Mouse (Mus musculus) forebrain, embryonic 16.5 days (tissue): ENCODE data around the gene Olfr1425. TPM values are rescaled to one million over a fixed set of nuclear protein-coding genes. Genes with fewer than 3 reads are reported as not detected.
"Not testable (repeated sequence)": the region's sequence is repeated elsewhere in the genome, so short reads cannot be mapped to it uniquely, and the experiment has no call there.

Source experiments
- ATAC-seq: fragments of 200-750 bp; cut with Nextera tagmentation; 2 replicates; pipeline ENCODE4 v1.8.0; 2017; ENCODE audit warnings: mild to moderate bottlenecking, moderate library complexity
- H3K27ac ChIP-seq: fragments of 300-500 bp; sonication (generic); 2 replicates; pipeline ENCODE4 v1.5.1; 2014; ENCODE audit warnings: low read length, control low read depth
- H3K27me3 ChIP-seq: fragments of 300-500 bp; sonication (generic); replicated peaks from 2 replicates; pipeline ENCODE4 v1.6.1; 2014; ENCODE audit warnings: low read length; ENCODE audit not compliant: control insufficient read depth, insufficient read depth
- H3K36me3 ChIP-seq: fragments of 300-500 bp; sonication (generic); 2 replicates; pipeline ENCODE4 v1.6.1; 2014; ENCODE audit not compliant: control insufficient read depth, insufficient read depth
- H3K4me1 ChIP-seq: fragments of 300-500 bp; sonication (generic); replicated peaks from 2 replicates; pipeline ENCODE4 v1.6.1; 2014; ENCODE audit warnings: low read length; ENCODE audit not compliant: control insufficient read depth, insufficient read depth
- H3K4me2 ChIP-seq: fragments of 300-500 bp; sonication (generic); 2 replicates; pipeline ENCODE4 v1.6.1; 2014; ENCODE audit warnings: mild to moderate bottlenecking, low read length, control low read depth
- H3K4me3 ChIP-seq: fragments of 300-500 bp; sonication (generic); replicated peaks from 2 replicates; pipeline ENCODE4 v1.5.1; 2014; ENCODE audit warnings: mild to moderate bottlenecking, low read length, control low read depth
- H3K9ac ChIP-seq: fragments of 300-500 bp; sonication (generic); replicated peaks from 2 replicates; pipeline ENCODE4 v1.6.1; 2014; ENCODE audit warnings: low read depth, low read length, control low read depth
- H3K9me3 ChIP-seq: fragments of 300-500 bp; sonication (generic); 2 replicates; pipeline ENCODE4 v1.6.1; 2016; ENCODE audit warnings: low read length; ENCODE audit not compliant: control insufficient read depth
- WGBS: fragments of 180-500 bp; shearing (Covaris S2); extraction: QIAGEN DNeasy Blood & Tissue Kit; methylation state at CpG from one replicate; pipeline ENCODE4 v1.1.7; 2014; 5-methylcytosine and 5-hydroxymethylcytosine counted together
- polyA plus RNA-seq: library from polyadenylated mRNA; unstranded; fragments of >200 nt; fragmentation: Nextera tagmentation; extraction: Ambion mirVana; gene quantifications from 2 replicates; pipeline ENCODE4 v1.2.1, GENCODE M21; 2015

Gene Olfr1425
- not detected in 2 replicates for polyA plus RNA-seq

DNA sequence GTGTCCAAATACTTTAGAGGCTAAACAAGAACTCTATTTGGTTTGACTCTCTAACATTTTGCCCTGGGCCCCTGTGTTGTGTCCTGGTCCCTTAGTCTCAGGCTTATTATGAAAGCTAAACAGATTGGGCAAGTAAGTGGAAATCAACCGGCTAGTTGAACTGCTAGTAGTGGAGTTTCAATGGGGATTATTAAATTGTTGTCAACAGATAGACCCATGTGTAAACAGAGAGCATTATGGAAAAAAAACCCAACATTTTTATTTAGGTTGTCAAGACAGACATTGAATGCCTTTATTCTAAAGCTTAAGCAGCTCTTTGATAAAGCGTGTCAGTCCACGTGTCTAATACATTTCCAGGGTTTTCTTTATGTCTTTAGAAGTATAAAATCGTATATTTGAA lies at the start of gene Olfr1425:
TSS of gene Olfr1425 (minus strand) at position 101 of the 400 bp plus-strand sequence.
- not testable (repeated sequence) for H3K27me3 ChIP-seq, H3K9me3 ChIP-seq, H3K4me3 ChIP-seq, H3K4me2 ChIP-seq, H3K36me3 ChIP-seq, ATAC-seq, H3K9ac ChIP-seq, H3K4me1 ChIP-seq, H3K27ac ChIP-seq
- WGBS, result 81% methylated on average over 4 of the region's 4 CpGs

- no peaks in the 10 kb centered on the region for H3K27me3 ChIP-seq
- no peaks in the 10 kb centered on the region for H3K36me3 ChIP-seq
- no peaks in the 10 kb centered on the region for H3K4me1 ChIP-seq
- H3K9ac ChIP-seq, result no peak within 1 kb of the TSS
- ATAC-seq, result no peak
- no peaks in the 10 kb centered on the region for H3K9me3 ChIP-seq
- H3K27ac ChIP-seq, result no peak within 1 kb of the TSS
- no peak within 1 kb of the TSS for H3K4me2 ChIP-seq
- WGBS, result 77% methylated on average over 3 of the region's 3 CpGs
- H3K4me3 ChIP-seq, result no peak within 1 kb of the TSS
Observed at GRCm38 (mm10) chr19:12123103-12123502, 45.6 kb upstream of the Olfr1425 start, which contains the start of gene Olfr76. TSS of gene Olfr76 (minus strand) at chr19:12123203.

GRCm38 (mm10) chr19:12116464-12116863 lies 38.9 kb upstream of the Olfr1425 start:
- Histone ChIP-seq H3K4me1 (no peaks in the 10 kb centered on the region), H3K4me2 (no peak overlapping the region), H3K9ac (no peak overlapping the region), H3K27me3 (no peaks in the 10 kb centered on the region), H3K4me3 (no peak overlapping the region), H3K36me3 (no peaks in the 10 kb centered on the region), H3K9me3 (no peaks in the 10 kb centered on the region), H3K27ac (no peak overlapping the region)
- no peak for ATAC-seq
- WGBS, result 93% methylated on average over 3 of the region's 3 CpGs

DNA sequence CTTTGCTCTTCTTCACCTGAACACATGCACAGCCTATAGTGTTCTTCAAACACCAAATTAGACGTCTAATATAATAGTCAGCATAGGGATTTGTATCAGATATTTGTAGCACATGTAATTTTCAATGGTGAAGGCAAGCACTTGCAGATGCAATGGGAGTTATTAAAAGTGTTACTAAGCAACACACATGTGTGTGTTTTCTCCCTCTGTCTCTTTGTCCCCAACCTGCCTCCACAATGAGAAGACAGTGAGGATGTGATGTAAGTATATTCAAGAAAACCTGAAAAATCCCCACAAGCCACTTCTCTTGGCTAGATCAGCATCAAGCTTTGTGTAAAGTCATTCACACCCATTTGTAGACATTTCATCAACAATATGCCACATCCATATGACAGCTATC lies 38.3 kb upstream of the Olfr1425 start, which contains the start of gene Olfr1428:
TSS of gene Olfr1428 (minus strand) at position 101 of the 400 bp plus-strand sequence.
- H3K27ac ChIP-seq, result no peak within 1 kb of the TSS
- no peaks in the 10 kb centered on the region for H3K36me3 ChIP-seq
- no peaks in the 10 kb centered on the region for H3K4me1 ChIP-seq
- no peak within 1 kb of the TSS for H3K9ac ChIP-seq
- no peak within 1 kb of the TSS for H3K4me3 ChIP-seq
- H3K27me3 ChIP-seq, result no peaks in the 10 kb centered on the region
- no peak for ATAC-seq
- H3K4me2 ChIP-seq, result no peak within 1 kb of the TSS
- no peaks in the 10 kb centered on the region for H3K9me3 ChIP-seq
- 80% methylated on average over 1 of the region's 1 CpGs for WGBS

- H3K4me3 ChIP-seq, result no peak overlapping the region
- H3K36me3 ChIP-seq, result no peaks in the 10 kb centered on the region
- ATAC-seq, result no peak
- H3K9me3 ChIP-seq, result no peaks in the 10 kb centered on the region
- H3K27me3 ChIP-seq, result no peaks in the 10 kb centered on the region
- no peak overlapping the region for H3K4me2 ChIP-seq
- H3K9ac ChIP-seq, result no peak overlapping the region
- no peaks in the 10 kb centered on the region for H3K4me1 ChIP-seq
- H3K27ac ChIP-seq, result no peak overlapping the region
- whole genome bisulfite sequencing, result 79% methylated on average over 1 of the region's 1 CpGs
Observed at GRCm38 (mm10) chr19:12113807-12114206, 36.3 kb upstream of the Olfr1425 start.

DNA sequence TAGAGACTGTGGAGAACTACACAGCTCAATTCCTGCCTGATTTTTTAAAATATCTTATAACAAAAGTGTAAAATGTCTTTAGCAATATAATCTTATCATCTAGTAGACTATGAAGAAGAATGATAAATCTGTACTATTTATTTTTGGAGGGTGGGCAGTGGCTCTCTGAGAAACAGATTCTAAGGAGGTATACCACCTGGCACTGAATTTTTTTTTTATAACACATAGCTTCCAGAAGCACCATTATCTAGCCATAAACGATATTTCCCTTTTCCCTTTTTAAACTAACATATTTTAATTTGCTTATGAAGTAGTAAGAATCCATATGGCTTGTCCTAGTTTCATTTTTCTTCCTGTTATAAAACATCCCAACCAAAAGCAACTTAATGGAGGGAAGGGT lies 27.0 kb upstream of the Olfr1425 start:
- WGBS, result 64% methylated on average over 1 of the region's 1 CpGs
- Histone ChIP-seq H3K4me3 (no peak overlapping the region), H3K27me3 (no peaks in the 10 kb centered on the region), H3K9ac (no peak overlapping the region), H3K9me3 (no peaks in the 10 kb centered on the region), H3K36me3 (no peaks in the 10 kb centered on the region), H3K27ac (no peak overlapping the region), H3K4me2 (no peak overlapping the region), H3K4me1 (no peaks in the 10 kb centered on the region)
- ATAC-seq, result no peak

DNA sequence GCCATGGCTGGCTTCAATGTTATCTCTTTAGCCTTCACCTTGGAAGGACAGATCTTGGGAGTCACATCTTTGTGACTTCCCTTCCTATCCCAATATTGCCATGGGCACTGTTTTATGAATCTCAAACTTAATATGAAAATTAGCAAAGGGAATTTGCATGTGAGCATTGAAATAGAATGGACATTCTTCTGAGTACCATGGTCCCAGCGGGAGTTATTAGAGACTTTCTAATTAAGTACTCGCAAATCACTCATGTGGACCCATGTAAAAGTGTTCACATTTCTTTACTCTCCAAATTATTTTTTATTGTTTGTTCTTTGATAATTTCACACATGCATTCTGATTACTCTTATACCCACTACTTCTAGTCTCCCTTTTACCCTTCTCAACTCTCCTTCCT lies 25.7 kb upstream of the Olfr1425 start, which contains the start of gene Olfr1427:
TSS of gene Olfr1427 (minus strand) at position 101 of the 400 bp plus-strand sequence.
- Histone ChIP-seq H3K9ac (no peak within 1 kb of the TSS), H3K4me3 (no peak within 1 kb of the TSS), H3K27ac (no peak within 1 kb of the TSS), H3K27me3 (no peaks in the 10 kb centered on the region), H3K4me1 (no peaks in the 10 kb centered on the region), H3K36me3 (no peaks in the 10 kb centered on the region), H3K4me2 (no peak within 1 kb of the TSS), H3K9me3 (no peaks in the 10 kb centered on the region)
- WGBS, result 93% methylated on average over 2 of the region's 2 CpGs
- ATAC-seq, result no peak

GRCm38 (mm10) chr19:12091913-12092312 lies 14.4 kb upstream of the Olfr1425 start, which contains the start of gene Olfr1426:
TSS of gene Olfr1426 (minus strand) at chr19:12092013.
- WGBS, result 77% methylated on average over 1 of the region's 1 CpGs
- Histone ChIP-seq H3K27me3 (no peaks in the 10 kb centered on the region), H3K4me3 (no peak within 1 kb of the TSS), H3K9ac (no peak within 1 kb of the TSS), H3K27ac (no peak within 1 kb of the TSS), H3K4me1 (no peaks in the 10 kb centered on the region), H3K4me2 (no peak within 1 kb of the TSS), H3K9me3 (no peaks in the 10 kb centered on the region), H3K36me3 (no peaks in the 10 kb centered on the region)
- ATAC-seq, result no peak

DNA sequence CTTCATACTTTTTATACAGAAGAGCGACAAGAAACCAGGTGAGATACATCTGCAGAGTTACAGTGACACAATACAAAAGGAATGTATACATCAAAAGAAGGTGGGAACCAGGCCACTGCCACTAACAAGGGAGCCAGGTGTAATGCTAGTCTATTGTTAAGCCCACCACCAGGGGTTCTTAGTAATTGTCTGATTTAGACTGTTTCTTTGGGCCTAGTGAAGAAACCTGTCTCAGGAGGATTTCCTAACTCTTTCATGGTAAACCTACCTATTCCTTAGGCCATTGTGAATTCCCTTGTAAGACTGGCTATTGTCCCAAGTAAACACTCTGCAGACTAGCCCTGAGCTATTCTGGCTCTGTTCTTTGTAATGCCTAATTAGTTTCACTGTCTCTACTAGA lies 8.0 kb downstream of the Olfr1425 start:
- WGBS, result 84% methylated on average over 1 of the region's 1 CpGs
- not testable (repeated sequence) for H3K9ac ChIP-seq, H3K27me3 ChIP-seq, H3K4me1 ChIP-seq, H3K9me3 ChIP-seq, H3K4me2 ChIP-seq, ATAC-seq, H3K27ac ChIP-seq, H3K4me3 ChIP-seq, H3K36me3 ChIP-seq

DNA sequence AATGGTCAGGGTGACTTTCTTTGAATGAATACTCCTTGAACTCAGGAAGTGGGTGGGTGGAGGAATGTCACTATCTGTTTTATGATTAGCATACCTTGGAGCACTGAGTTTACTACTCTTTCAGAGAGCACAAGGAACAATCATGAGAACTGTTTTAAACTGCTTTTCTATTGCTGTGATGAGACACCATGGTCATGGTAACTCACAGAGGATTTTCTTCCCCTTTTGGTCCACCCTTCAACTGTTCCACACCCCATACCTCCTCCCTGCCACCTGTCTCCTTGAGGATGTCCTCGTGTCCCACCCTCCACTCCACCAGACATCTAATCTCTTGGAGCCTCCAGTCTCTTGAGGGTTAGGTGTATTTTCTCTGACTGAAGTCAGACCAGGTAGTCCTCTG lies 9.7 kb downstream of the Olfr1425 start:
- H3K36me3 ChIP-seq, H3K9ac ChIP-seq, H3K4me2 ChIP-seq, H3K4me3 ChIP-seq, H3K9me3 ChIP-seq, H3K27me3 ChIP-seq, H3K4me1 ChIP-seq, H3K27ac ChIP-seq, ATAC-seq: not testable (repeated sequence)
- WGBS, result 52% methylated on average over 1 of the region's 1 CpGs
